Mouse (Mus musculus) granulocyte monocyte progenitor cell, adult 5-6 weeks (primary cell): ENCODE data around the gene Ppp1r3f. TPM values are rescaled to one million over a fixed set of nuclear protein-coding genes. Genes with fewer than 3 reads are reported as not detected.

Experiments
- ATAC-seq: replicated peaks from 2 replicates; pipeline ENCODE4 v1.8.0; 2016; ENCODE audit warnings: mild to moderate bottlenecking, moderate TSS enrichment, inconsistent platforms; ENCODE audit not compliant: poor library complexity, severe bottlenecking
- total RNA-seq, 2 experiments: library from RNA; stranded (forward) in 1 of 2; stranded (reverse) in 1 of 2; fragments of 200-712, 200-1000 nt in 1 of 2; fragments of >200 nt in 1 of 2; fragmentation: Nextera tagmentation in 1 of 2; gene quantifications; 2 replicates each; pipeline ENCODE4 v1.2.3; 2014 to 2017

Ppp1r3f gene
- total RNA-seq (2014; fragmentation: Nextera tagmentation) (0.30 and 1.8 TPM in 2 replicates), total RNA-seq (2017) (0.26 and 1.6 TPM in 2 replicates)

- peak; percentile 97 for ATAC-seq
Measured at GRCm38 (mm10) chrX:7574087-7574884, at the start of gene Ppp1r3f. Ppp1r3f (minus strand) TSS chrX:7574283.

GRCm38 (mm10) chrX:7617889-7618551 is 43.9 kb upstream of the Ppp1r3f start:
- ATAC-seq = no peak

GRCm38 (mm10) chrX:7610536-7611258 is 36.6 kb upstream of the Ppp1r3f start:
- peak; percentile 33 for ATAC-seq

GRCm38 (mm10) chrX:7610035-7610434 is 36.0 kb upstream of the Ppp1r3f start:
- ATAC-seq = no peak

GRCm38 (mm10) chrX:7606783-7607182 is 32.7 kb upstream of the Ppp1r3f start, which contains the start of gene Cacna1f:
Cacna1f (plus strand) TSS chrX:7607083.
- no peak for ATAC-seq

- peak; percentile 23; the same call in 1 of the 2 replicates for ATAC-seq
Measured at GRCm38 (mm10) chrX:7605575-7605941, 31.5 kb upstream of the Ppp1r3f start.

GRCm38 (mm10) chrX:7604879-7605574 is 30.9 kb upstream of the Ppp1r3f start, which contains the start of gene Ccdc22:
Ccdc22 (minus strand) TSS chrX:7605517.
- ATAC-seq = peak; percentile 96

- ATAC-seq = peak; percentile 74
Measured at GRCm38 (mm10) chrX:7604004-7604403, 29.9 kb upstream of the Ppp1r3f start.

- ATAC-seq = no peak
Measured at GRCm38 (mm10) chrX:7595371-7595770, 21.3 kb upstream of the Ppp1r3f start.

- no peak for ATAC-seq
Measured at GRCm38 (mm10) chrX:7586356-7586755, 12.3 kb upstream of the Ppp1r3f start.

GRCm38 (mm10) chrX:7583881-7584280 is 9.8 kb upstream of the Ppp1r3f start:
- ATAC-seq = no peak

- no peak for ATAC-seq
Measured at GRCm38 (mm10) chrX:7581151-7581550, 7.1 kb upstream of the Ppp1r3f start.

- no peak for ATAC-seq
Measured at GRCm38 (mm10) chrX:7574885-7575231, 775 bp upstream of the Ppp1r3f start.

- ATAC-seq = peak; percentile 5; the same call in 1 of the 2 replicates
Measured at GRCm38 (mm10) chrX:7573176-7574086, 652 bp downstream of the Ppp1r3f start, which contains the start of gene Foxp3. Foxp3 (plus strand) TSS chrX:7573644.

GRCm38 (mm10) chrX:7572466-7572865 is 1.6 kb downstream of the Ppp1r3f start:
- ATAC-seq = no peak

GRCm38 (mm10) chrX:7571565-7572136 is 2.4 kb downstream of the Ppp1r3f start:
- ATAC-seq = no peak

GRCm38 (mm10) chrX:7570481-7571175 is 3.5 kb downstream of the Ppp1r3f start:
- no peak for ATAC-seq

- no peak for ATAC-seq
Measured at GRCm38 (mm10) chrX:7567491-7567890, 6.6 kb downstream of the Ppp1r3f start.
